Mouse (Mus musculus): ENCODE results near the gene Fbn1. TPM values are rescaled to one million over a fixed set of nuclear protein-coding genes. Genes with fewer than 3 reads are reported as not detected.

Fbn1 gene
- polyA plus RNA-seq, 1 experiment from 2014 or later, result 14.8 TPM

GRCm38 (mm10) chr2:125400121-125400520, 107.7 kb downstream of the Fbn1 start:
- H3K9me3 ChIP-seq (replicated peaks; ENCODE audit: control insufficient read depth, low read length), result no peaks in the 10 kb centered on the region
- WGBS, result 91% methylated on average over 3 of the region's 3 CpGs

GRCm38 (mm10) chr2:125397796-125398195, 110.0 kb downstream of the Fbn1 start:
- WGBS, result 69% methylated on average over 7 of the region's 7 CpGs
- no peak for ATAC-seq (replicated peaks; ENCODE audit: extremely low read depth, insufficient read depth, low FRiP score)

More at GRCm38 (mm10) chr2:125400121-125400520, 107.7 kb downstream of the Fbn1 start:
- Histone ChIP-seq H3K4me1 (ENCODE audit: control insufficient read depth, insufficient read depth, low read length) (no peaks in the 10 kb centered on the region), H3K27me3 (ENCODE audit: control insufficient read depth, insufficient read depth, low read length) (no peaks in the 10 kb centered on the region), H3K36me3 (ENCODE audit: control insufficient read depth, insufficient read depth) (0 out of 2 replicates have a peak, but pooled peaks cover 2% of the 10 kb centered on the region), H3K27ac (ENCODE audit: low read length) (no peak overlapping the region), H3K4me2 (ENCODE audit: low read depth, low read length) (no peak overlapping the region), H3K4me3 (ENCODE audit: low read length) (no peak overlapping the region), H3K9ac (ENCODE audit: low read length) (no peak overlapping the region)
- ATAC-seq (replicated peaks; ENCODE audit: extremely low read depth, insufficient read depth, low FRiP score), result no peak

DNA sequence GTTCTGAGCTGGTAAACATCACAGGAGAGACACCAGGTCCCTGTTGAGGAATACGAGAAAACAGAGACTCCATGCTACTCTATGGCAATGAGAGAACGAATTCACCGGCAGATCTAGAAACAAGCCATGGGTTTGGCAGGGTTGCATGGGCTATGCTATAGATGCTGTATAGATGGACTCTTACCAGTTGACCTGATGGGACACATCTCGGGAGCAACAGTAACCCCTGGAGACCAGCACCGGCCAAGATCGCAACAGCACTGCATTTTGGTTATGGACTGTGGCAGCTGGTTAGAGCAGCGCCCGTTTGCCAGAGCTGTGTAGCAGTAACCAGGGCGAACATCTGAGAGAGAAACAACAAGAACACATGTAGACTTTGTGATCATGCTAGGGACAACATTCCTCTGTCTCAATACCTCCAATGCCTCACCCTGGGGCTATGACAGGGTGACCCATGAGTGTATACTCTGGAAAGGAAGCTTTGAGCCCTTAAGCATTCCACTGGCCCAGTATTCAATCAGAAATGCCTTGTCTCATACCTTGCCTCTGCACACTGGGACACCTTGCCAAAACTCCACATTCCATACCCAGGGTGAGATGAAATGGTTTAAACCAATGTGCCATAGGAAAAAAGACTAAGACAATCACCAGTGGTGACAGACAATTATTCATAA, 113.2 kb downstream of the Fbn1 start:
- 92% methylated on average over 9 of the region's 9 CpGs for WGBS
- ATAC-seq (replicated peaks; ENCODE audit: extremely low read depth, insufficient read depth, low FRiP score), result no peak
- no peaks in the 10 kb centered on the region for H3K27me3 ChIP-seq (ENCODE audit: control insufficient read depth, insufficient read depth, low read length)
- no peak overlapping the region for H3K9ac ChIP-seq (ENCODE audit: low read length)
- H3K4me1 ChIP-seq (ENCODE audit: control insufficient read depth, insufficient read depth, low read length), result no peaks in the 10 kb centered on the region
- H3K9me3 ChIP-seq (replicated peaks; ENCODE audit: control insufficient read depth, low read length), result no peaks in the 10 kb centered on the region
- no peak overlapping the region for H3K27ac ChIP-seq (ENCODE audit: low read length)
- peaks cover 3% of the 10 kb centered on the region; the same call in 1 of the 2 replicates for H3K36me3 ChIP-seq (ENCODE audit: control insufficient read depth, insufficient read depth)
- H3K4me3 ChIP-seq (ENCODE audit: low read length), result no peak overlapping the region
- H3K4me2 ChIP-seq (ENCODE audit: low read depth, low read length), result no peak overlapping the region

More at GRCm38 (mm10) chr2:125397796-125398195, 110.0 kb downstream of the Fbn1 start:
- Histone ChIP-seq H3K4me3 (ENCODE audit: low read length) (no peak overlapping the region), H3K9ac (ENCODE audit: low read length) (no peak overlapping the region), H3K27ac (ENCODE audit: low read length) (no peak overlapping the region), H3K27me3 (ENCODE audit: control insufficient read depth, insufficient read depth, low read length) (no peaks in the 10 kb centered on the region), H3K4me1 (ENCODE audit: control insufficient read depth, insufficient read depth, low read length) (no peaks in the 10 kb centered on the region), H3K36me3 (ENCODE audit: control insufficient read depth, insufficient read depth) (peaks cover 6% of the 10 kb centered on the region; the same call in 1 of the 2 replicates), H3K4me2 (ENCODE audit: low read depth, low read length) (no peak overlapping the region), H3K9me3 (replicated peaks; ENCODE audit: control insufficient read depth, low read length) (no peaks in the 10 kb centered on the region)

- no peaks in the 10 kb centered on the region for H3K4me1 ChIP-seq (ENCODE audit: control insufficient read depth, insufficient read depth, low read length)
- ATAC-seq (replicated peaks; ENCODE audit: extremely low read depth, insufficient read depth, low FRiP score), result no peak
- no peaks in the 10 kb centered on the region for H3K9me3 ChIP-seq (replicated peaks; ENCODE audit: control insufficient read depth, low read length)
- H3K36me3 ChIP-seq (ENCODE audit: control insufficient read depth, insufficient read depth), result peaks cover 3% of the 10 kb centered on the region
- no peaks in the 10 kb centered on the region for H3K27me3 ChIP-seq (ENCODE audit: control insufficient read depth, insufficient read depth, low read length)
- H3K27ac ChIP-seq (ENCODE audit: low read length), result no peak overlapping the region
- no peak overlapping the region for H3K9ac ChIP-seq (ENCODE audit: low read length)
- no peak overlapping the region for H3K4me3 ChIP-seq (ENCODE audit: low read length)
- H3K4me2 ChIP-seq (ENCODE audit: low read depth, low read length), result no peak overlapping the region
- WGBS, result 78% methylated on average over 6 of the region's 6 CpGs
Measured at GRCm38 (mm10) chr2:125391582-125391981, 116.2 kb downstream of the Fbn1 start.

DNA sequence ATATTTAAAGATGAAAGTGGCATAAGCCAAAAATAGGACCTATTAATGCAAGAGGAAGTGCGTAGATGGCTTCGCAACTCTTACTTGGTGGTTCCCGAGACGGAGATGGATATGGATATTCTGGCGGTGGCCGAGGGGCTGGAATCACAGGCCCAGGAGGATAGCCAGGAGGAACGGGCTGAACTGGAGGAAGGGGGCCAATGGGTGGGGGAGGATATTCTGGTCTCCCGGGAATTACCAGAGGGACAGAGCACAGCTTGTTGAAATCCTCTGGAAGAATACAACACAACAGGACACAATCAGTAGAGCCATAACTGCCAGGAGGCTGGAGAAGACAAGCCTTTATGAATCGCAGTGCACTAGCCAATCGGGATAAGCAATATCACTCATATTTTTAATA, 118.0 kb downstream of the Fbn1 start:
- no peak overlapping the region for H3K4me3 ChIP-seq (ENCODE audit: low read length)
- 85% methylated on average over 10 of the region's 10 CpGs for WGBS
- no peak overlapping the region for H3K4me2 ChIP-seq (ENCODE audit: low read depth, low read length)
- no peak for ATAC-seq (replicated peaks; ENCODE audit: extremely low read depth, insufficient read depth, low FRiP score)
- no peaks in the 10 kb centered on the region for H3K27me3 ChIP-seq (ENCODE audit: control insufficient read depth, insufficient read depth, low read length)
- H3K36me3 ChIP-seq (ENCODE audit: control insufficient read depth, insufficient read depth), result peaks cover 3% of the 10 kb centered on the region
- no peaks in the 10 kb centered on the region for H3K4me1 ChIP-seq (ENCODE audit: control insufficient read depth, insufficient read depth, low read length)
- H3K9ac ChIP-seq (ENCODE audit: low read length), result no peak overlapping the region
- H3K27ac ChIP-seq (ENCODE audit: low read length), result no peak overlapping the region
- H3K9me3 ChIP-seq (replicated peaks; ENCODE audit: control insufficient read depth, low read length), result no peaks in the 10 kb centered on the region

GRCm38 (mm10) chr2:125386221-125386965, 121.4 kb downstream of the Fbn1 start:
- Histone ChIP-seq H3K9me3 (replicated peaks; ENCODE audit: control insufficient read depth, low read length) (no peaks in the 10 kb centered on the region), H3K27ac (ENCODE audit: low read length) (no peak overlapping the region), H3K4me3 (ENCODE audit: low read length) (no peak overlapping the region), H3K36me3 (ENCODE audit: control insufficient read depth, insufficient read depth) (peaks cover 4% of the 10 kb centered on the region; the same call in 1 of the 2 replicates), H3K4me2 (ENCODE audit: low read depth, low read length) (no peak overlapping the region), H3K9ac (ENCODE audit: low read length) (no peak overlapping the region), H3K27me3 (ENCODE audit: control insufficient read depth, insufficient read depth, low read length) (no peaks in the 10 kb centered on the region), H3K4me1 (ENCODE audit: control insufficient read depth, insufficient read depth, low read length) (no peaks in the 10 kb centered on the region)
- WGBS, result 83% methylated on average over 7 of the region's 7 CpGs
- no peak for ATAC-seq (replicated peaks; ENCODE audit: extremely low read depth, insufficient read depth, low FRiP score)

GRCm38 (mm10) chr2:125384941-125385340, 122.9 kb downstream of the Fbn1 start:
- peaks cover 4% of the 10 kb centered on the region; the same call in 1 of the 2 replicates for H3K36me3 ChIP-seq (ENCODE audit: control insufficient read depth, insufficient read depth)
- H3K4me1 ChIP-seq (ENCODE audit: control insufficient read depth, insufficient read depth, low read length), result no peaks in the 10 kb centered on the region
- H3K9me3 ChIP-seq (replicated peaks; ENCODE audit: control insufficient read depth, low read length), result no peaks in the 10 kb centered on the region
- WGBS, result 74% methylated on average over 4 of the region's 4 CpGs
- no peaks in the 10 kb centered on the region for H3K27me3 ChIP-seq (ENCODE audit: control insufficient read depth, insufficient read depth, low read length)
- H3K4me2 ChIP-seq (ENCODE audit: low read depth, low read length), result no peak overlapping the region
- no peak for ATAC-seq (replicated peaks; ENCODE audit: extremely low read depth, insufficient read depth, low FRiP score)
- H3K27ac ChIP-seq (ENCODE audit: low read length), result no peak overlapping the region
- no peak overlapping the region for H3K4me3 ChIP-seq (ENCODE audit: low read length)
- H3K9ac ChIP-seq (ENCODE audit: low read length), result no peak overlapping the region

DNA sequence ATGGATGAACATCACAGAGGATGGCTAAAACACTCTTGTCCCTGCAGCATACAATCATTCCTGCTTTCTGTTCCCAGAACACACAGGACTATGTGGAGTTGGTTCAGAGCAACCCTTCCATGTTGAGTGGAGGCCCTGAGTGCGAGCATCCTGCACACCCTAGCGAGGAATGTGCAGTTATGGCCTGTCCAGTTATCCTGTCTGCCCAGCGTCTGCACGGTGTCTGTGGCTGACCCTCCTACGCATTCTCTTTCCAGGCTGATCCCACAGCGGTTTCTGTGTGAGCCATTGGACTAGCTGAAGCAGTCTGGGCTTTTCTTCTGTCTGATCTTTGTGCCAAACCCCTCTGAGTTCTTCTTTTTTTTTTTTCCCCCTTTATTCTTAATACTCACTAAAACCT, 123.4 kb downstream of the Fbn1 start:
- Histone ChIP-seq H3K9me3 (replicated peaks; ENCODE audit: control insufficient read depth, low read length) (no peaks in the 10 kb centered on the region), H3K4me1 (ENCODE audit: control insufficient read depth, insufficient read depth, low read length) (no peaks in the 10 kb centered on the region), H3K27me3 (ENCODE audit: control insufficient read depth, insufficient read depth, low read length) (no peaks in the 10 kb centered on the region), H3K4me2 (ENCODE audit: low read depth, low read length) (no peak overlapping the region), H3K9ac (ENCODE audit: low read length) (no peak overlapping the region), H3K27ac (ENCODE audit: low read length) (no peak overlapping the region), H3K36me3 (ENCODE audit: control insufficient read depth, insufficient read depth) (peaks cover 4% of the 10 kb centered on the region; the same call in 1 of the 2 replicates), H3K4me3 (ENCODE audit: low read length) (no peak overlapping the region)
- no peak for ATAC-seq (replicated peaks; ENCODE audit: extremely low read depth, insufficient read depth, low FRiP score)
- 72% methylated on average over 6 of the region's 6 CpGs for WGBS

DNA sequence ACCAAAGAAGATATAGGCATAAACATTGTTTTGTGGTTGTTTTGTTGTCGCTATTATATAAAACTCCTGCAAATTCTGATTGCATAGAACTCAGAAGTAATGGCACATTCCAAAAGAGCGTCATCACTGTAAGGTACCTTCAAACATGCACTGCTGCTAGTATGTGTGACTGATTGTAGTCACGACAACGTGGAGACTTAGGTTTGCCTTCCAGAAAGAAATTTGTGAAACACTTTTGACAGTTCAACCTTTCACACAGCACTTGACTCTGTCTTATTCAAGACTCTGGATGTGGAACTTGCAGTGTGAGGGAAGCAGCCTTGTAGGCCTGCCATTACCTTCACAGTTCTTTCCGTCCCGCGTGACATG, 124.5 kb downstream of the Fbn1 start:
- Histone ChIP-seq H3K36me3 (ENCODE audit: control insufficient read depth, insufficient read depth) (0 out of 2 replicates have a peak, but pooled peaks cover 4% of the 10 kb centered on the region), H3K4me2 (ENCODE audit: low read depth, low read length) (no peak overlapping the region), H3K9me3 (replicated peaks; ENCODE audit: control insufficient read depth, low read length) (no peaks in the 10 kb centered on the region), H3K9ac (ENCODE audit: low read length) (no peak overlapping the region), H3K27me3 (ENCODE audit: control insufficient read depth, insufficient read depth, low read length) (no peaks in the 10 kb centered on the region), H3K27ac (ENCODE audit: low read length) (no peak overlapping the region), H3K4me3 (ENCODE audit: low read length) (no peak overlapping the region), H3K4me1 (ENCODE audit: control insufficient read depth, insufficient read depth, low read length) (no peaks in the 10 kb centered on the region)
- WGBS, result 75% methylated on average over 7 of the region's 7 CpGs
- ATAC-seq (replicated peaks; ENCODE audit: extremely low read depth, insufficient read depth, low FRiP score), result no peak
